Mouse (Mus musculus) liver, postnatal 0 days (tissue): Measurements from ENCODE around the gene Art3.

Experiments
- CTCF ChIP-seq: sonication (generic); IDR thresholded peaks from 2 replicates; pipeline ENCODE4 v1.5.1; 2016; ENCODE audit warnings: antibody characterized with exemption, low read depth
- EP300 ChIP-seq: IDR thresholded peaks from 2 replicates; pipeline ENCODE4 v1.6.1; 2016; ENCODE audit warnings: antibody characterized with exemption, low read depth, mild to moderate bottlenecking

- TF ChIP-seq CTCF (no peak), EP300 (no peak)
Observed at GRCm38 (mm10) chr5:92332359-92332840, 773 bp downstream of the Art3 start.
